Mouse (Mus musculus) G1E (cell line): ENCODE data around the gene Myt1l. TPM values are rescaled to one million over a fixed set of nuclear protein-coding genes. Genes with fewer than 3 reads are reported as not detected.

Source experiments
- ATAC-seq: 2 replicates; pipeline ENCODE4 v1.8.0; 2016; ENCODE audit warnings: mild to moderate bottlenecking; ENCODE audit not compliant: insufficient number of reproducible peaks, poor library complexity, low FRiP score, severe bottlenecking; ENCODE audit errors: extremely low read depth
- DNase-seq: peaks from one replicate; pipeline ENCODE4 v3.0.0; 2012; ENCODE audit warnings: low spot score
- H3K27me3 ChIP-seq: 2 replicates; pipeline ENCODE4 v1.6.1; 2012; ENCODE audit warnings: mild to moderate bottlenecking, low read length, inconsistent platforms; ENCODE audit not compliant: insufficient read depth
- H3K36me3 ChIP-seq: replicated peaks from 2 replicates; pipeline ENCODE3; 2012; ENCODE audit warnings: mild to moderate bottlenecking, inconsistent platforms
- H3K4me1 ChIP-seq: 2 replicates; pipeline ENCODE4 v1.6.1; 2012; ENCODE audit warnings: low read depth, low read length, inconsistent platforms, mixed read lengths; ENCODE audit not compliant: insufficient read depth
- H3K4me3 ChIP-seq: 2 replicates; pipeline ENCODE4 v1.5.1; 2012; ENCODE audit warnings: low read depth, mild to moderate bottlenecking, inconsistent platforms, low read length, moderate library complexity, mixed read lengths
- H3K9me3 ChIP-seq: replicated peaks from 2 replicates; pipeline ENCODE4 v1.6.1; 2012; ENCODE audit warnings: inconsistent platforms
- CTCF ChIP-seq: IDR thresholded peaks from 2 replicates; pipeline ENCODE4 v1.5.1; 2012; ENCODE audit warnings: low read depth, low read length, inconsistent platforms, mixed read lengths
- GATA1 ChIP-seq: IDR thresholded peaks from 2 replicates; pipeline ENCODE4 v1.6.1; 2012; ENCODE audit warnings: borderline replicate concordance, low read length, inconsistent platforms, mixed read lengths
- GATA2 ChIP-seq: IDR thresholded peaks from 2 replicates; pipeline ENCODE4 v1.6.1; 2012; ENCODE audit warnings: low read depth, low read length, inconsistent platforms, borderline replicate concordance
- POLR2AphosphoS5 ChIP-seq: IDR thresholded peaks from 2 replicates; pipeline ENCODE4 v1.6.1; 2012; ENCODE audit warnings: low read depth, low read length, inconsistent platforms; ENCODE audit not compliant: insufficient replicate concordance
- TAL1 ChIP-seq: conservative IDR thresholded peaks from 2 replicates; pipeline ENCODE4 v1.6.1; 2012; ENCODE audit warnings: low read depth, low read length, inconsistent platforms, mixed read lengths
- polyA plus RNA-seq: library from polyadenylated mRNA; stranded (reverse); fragments of >175 nt; gene quantifications from 2 replicates; pipeline ENCODE4 v1.2.3, GENCODE M21; 2012
- total RNA-seq, 2 experiments: library from RNA; stranded (forward) in 1 of 2; stranded (reverse) in 1 of 2; fragments of 200-1000 nt in 1 of 2; fragments of >200 nt in 1 of 2; fragmentation: Nextera tagmentation in 1 of 2; gene quantifications; 2 replicates each; pipeline ENCODE4 v1.2.3; 2014 to 2017

Gene Myt1l
- total and polyA plus RNA-seq, 3 experiments: 0.33 TPM; not detected in 2

GRCm38 (mm10) chr12:29945182-29945743, 417.1 kb downstream of the Myt1l start:
- no peak overlapping the region for H3K4me3 ChIP-seq
- H3K9me3 ChIP-seq: peaks cover 70% of the 10 kb centered on the region
- ATAC-seq: no peak
- H3K4me1 ChIP-seq: no peaks in the 10 kb centered on the region
- DNase-seq: no peak
- no peak for TF ChIP-seq CTCF
- H3K27me3 ChIP-seq: no peaks in the 10 kb centered on the region
- no peaks in the 10 kb centered on the region for H3K36me3 ChIP-seq

GRCm38 (mm10) chr12:29951043-29951442, 422.9 kb downstream of the Myt1l start:
- TF ChIP-seq GATA1: no peak
- TF ChIP-seq CTCF: no peak
- TF ChIP-seq POLR2AphosphoS5: no peak
- TF ChIP-seq GATA2: no peak
- no peak for TF ChIP-seq TAL1
- Histone ChIP-seq H3K27me3 (no peaks in the 10 kb centered on the region), H3K4me3 (no peak overlapping the region), H3K4me1 (no peaks in the 10 kb centered on the region), H3K9me3 (peaks cover 55% of the 10 kb centered on the region), H3K36me3 (no peaks in the 10 kb centered on the region)
- DNase-seq (no peak), ATAC-seq (no peak)

DNA sequence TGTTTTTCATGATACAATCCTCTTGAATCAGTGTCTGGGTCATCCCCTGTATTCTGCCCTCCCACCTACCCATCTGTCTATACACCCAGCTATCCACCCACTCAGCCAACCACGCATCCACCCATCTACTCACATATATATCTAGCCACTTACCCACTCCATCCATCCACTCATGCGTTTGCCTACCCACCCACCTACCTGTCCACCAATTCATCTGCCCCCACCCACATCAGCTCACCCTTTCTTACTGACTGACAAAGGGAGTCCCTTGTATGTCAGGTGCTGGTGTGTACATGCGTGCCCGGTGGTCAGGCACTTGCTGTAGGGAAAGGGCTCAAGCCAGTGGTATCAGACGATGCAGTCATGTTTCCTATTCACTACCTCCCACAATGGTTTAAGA, 423.3 kb downstream of the Myt1l start:
- DNase-seq: no peak
- no peak for ATAC-seq
- TF ChIP-seq CTCF (no peak), POLR2AphosphoS5 (no peak), TAL1 (no peak), GATA2 (no peak), GATA1 (no peak)

GRCm38 (mm10) chr12:29952102-29952501, 423.9 kb downstream of the Myt1l start:
- DNase-seq: no peak
- H3K4me1 ChIP-seq: no peaks in the 10 kb centered on the region
- ATAC-seq: no peak
- no peaks in the 10 kb centered on the region for H3K27me3 ChIP-seq
- H3K36me3 ChIP-seq: no peaks in the 10 kb centered on the region
- no peak overlapping the region for H3K4me3 ChIP-seq
- H3K9me3 ChIP-seq: peaks cover 59% of the 10 kb centered on the region
- TF ChIP-seq GATA2 (no peak), GATA1 (no peak), CTCF (no peak), POLR2AphosphoS5 (no peak), TAL1 (no peak)

More for the DNA sequence above, 423.3 kb downstream of the Myt1l start:
- no peaks in the 10 kb centered on the region for H3K4me1 ChIP-seq
- H3K27me3 ChIP-seq: no peaks in the 10 kb centered on the region
- H3K9me3 ChIP-seq: peaks cover 55% of the 10 kb centered on the region
- no peak overlapping the region for H3K4me3 ChIP-seq
- H3K36me3 ChIP-seq: no peaks in the 10 kb centered on the region

GRCm38 (mm10) chr12:29953999-29954398, 425.8 kb downstream of the Myt1l start:
- TF ChIP-seq CTCF: no peak
- no peak for TF ChIP-seq TAL1
- no peak for TF ChIP-seq GATA2
- TF ChIP-seq POLR2AphosphoS5: no peak
- no peak for TF ChIP-seq GATA1
- no peak for DNase-seq
- Histone ChIP-seq H3K36me3 (no peaks in the 10 kb centered on the region), H3K4me3 (no peak overlapping the region), H3K4me1 (no peaks in the 10 kb centered on the region), H3K27me3 (no peaks in the 10 kb centered on the region), H3K9me3 (peaks cover 59% of the 10 kb centered on the region)
- ATAC-seq: no peak

- ATAC-seq: no peak
- no peak overlapping the region for H3K4me3 ChIP-seq
Measured at GRCm38 (mm10) chr12:29954464-29954863, 426.3 kb downstream of the Myt1l start.

GRCm38 (mm10) chr12:29956969-29957368, 428.8 kb downstream of the Myt1l start:
- H3K27me3 ChIP-seq: no peaks in the 10 kb centered on the region
- peaks cover 63% of the 10 kb centered on the region for H3K9me3 ChIP-seq
- DNase-seq (no peak), ATAC-seq (no peak)
- no peaks in the 10 kb centered on the region for H3K4me1 ChIP-seq
- H3K4me3 ChIP-seq: no peak overlapping the region
- TF ChIP-seq CTCF: no peak
- TF ChIP-seq GATA2: no peak
- no peak for TF ChIP-seq POLR2AphosphoS5
- no peak for TF ChIP-seq TAL1
- no peak for TF ChIP-seq GATA1
- H3K36me3 ChIP-seq: no peaks in the 10 kb centered on the region

More at GRCm38 (mm10) chr12:29954464-29954863, 426.3 kb downstream of the Myt1l start:
- H3K27me3 ChIP-seq: no peaks in the 10 kb centered on the region
- no peaks in the 10 kb centered on the region for H3K4me1 ChIP-seq
- no peak for DNase-seq
- H3K9me3 ChIP-seq: peaks cover 57% of the 10 kb centered on the region
- TF ChIP-seq POLR2AphosphoS5 (no peak), GATA2 (no peak), GATA1 (no peak), CTCF (no peak)
- no peaks in the 10 kb centered on the region for H3K36me3 ChIP-seq
